Mouse (Mus musculus) urinary bladder, postnatal 10 days (tissue): ENCODE measurements around the gene Card19.

ENCODE experiments used
- DNase-seq: peaks from one replicate; pipeline ENCODE4 v3.0.0; 2022; ENCODE audit warnings: low spot score

The Card19 gene

DNA sequence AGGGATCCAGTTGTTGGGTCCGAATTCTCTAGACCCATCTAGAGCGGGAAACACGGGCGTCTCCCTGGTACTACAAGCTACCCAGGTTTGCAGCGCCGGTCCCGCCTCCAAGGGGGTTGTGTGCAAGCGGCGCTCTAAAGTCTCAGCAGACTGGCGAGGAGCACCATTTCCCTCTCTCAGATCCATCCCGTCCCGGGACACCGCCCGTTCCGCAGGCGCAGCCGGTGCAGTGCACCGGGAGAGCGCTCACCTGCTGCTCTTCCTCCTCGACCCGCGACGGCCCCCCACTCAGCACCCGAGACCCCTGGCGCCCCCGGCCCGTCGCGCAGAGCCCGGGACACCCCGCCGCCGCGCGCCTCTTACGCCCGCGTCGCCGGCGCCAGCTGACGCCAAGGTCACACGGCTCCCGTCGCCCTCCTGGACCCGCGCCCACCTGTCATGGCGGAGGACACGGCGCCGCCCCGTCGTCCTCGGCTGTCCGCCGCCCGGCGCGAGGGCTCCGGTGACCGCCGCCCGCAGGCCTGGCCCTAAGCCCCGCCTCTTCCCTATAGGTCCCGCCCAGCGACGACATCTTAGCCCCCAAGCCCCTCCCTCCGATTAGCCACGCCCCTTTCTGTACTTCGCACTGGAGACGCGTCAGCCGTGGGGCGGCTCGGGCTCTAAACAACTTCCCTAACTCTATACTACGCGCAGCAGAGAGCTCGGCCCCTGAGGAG is at the start of gene Card19:
Gene Card19 (minus strand): TSS at position 534 of the 716 bp plus-strand sequence.
- DNase-seq, result peak; percentile 90

DNA sequence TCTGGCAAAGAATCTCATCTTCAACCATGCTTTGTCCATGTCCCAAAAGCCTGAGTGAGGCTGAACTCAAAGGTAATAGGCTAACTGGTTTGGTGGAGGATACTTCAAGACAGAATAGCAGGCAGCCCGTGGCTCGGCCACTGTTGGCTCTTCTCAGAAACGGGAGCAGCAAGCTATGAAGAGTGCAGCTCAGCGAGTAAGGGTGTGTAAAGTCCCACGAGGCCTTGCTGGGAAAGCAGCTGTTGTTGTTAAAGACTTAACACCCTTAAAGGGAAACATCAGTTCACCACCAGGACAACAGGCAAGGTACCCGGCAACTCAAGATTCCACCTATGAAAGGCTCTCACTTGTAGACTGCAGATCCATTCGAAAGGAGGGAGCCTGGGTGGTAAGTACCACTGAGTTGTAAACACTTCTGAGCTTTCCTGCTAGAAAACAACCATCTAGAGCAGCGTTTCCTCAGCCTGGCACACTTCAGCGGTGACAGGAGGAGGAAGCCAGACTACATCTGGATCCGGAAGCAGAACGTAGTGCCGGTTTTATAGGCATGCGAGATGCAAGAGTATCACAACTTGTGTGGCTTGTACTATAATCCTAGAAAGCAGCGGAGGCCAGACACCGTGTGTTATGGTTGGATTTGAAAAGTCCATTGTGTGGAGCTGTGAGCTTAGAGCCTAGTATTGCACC is 44.3 kb upstream of the Card19 start:
- DNase-seq, result no peak

DNA sequence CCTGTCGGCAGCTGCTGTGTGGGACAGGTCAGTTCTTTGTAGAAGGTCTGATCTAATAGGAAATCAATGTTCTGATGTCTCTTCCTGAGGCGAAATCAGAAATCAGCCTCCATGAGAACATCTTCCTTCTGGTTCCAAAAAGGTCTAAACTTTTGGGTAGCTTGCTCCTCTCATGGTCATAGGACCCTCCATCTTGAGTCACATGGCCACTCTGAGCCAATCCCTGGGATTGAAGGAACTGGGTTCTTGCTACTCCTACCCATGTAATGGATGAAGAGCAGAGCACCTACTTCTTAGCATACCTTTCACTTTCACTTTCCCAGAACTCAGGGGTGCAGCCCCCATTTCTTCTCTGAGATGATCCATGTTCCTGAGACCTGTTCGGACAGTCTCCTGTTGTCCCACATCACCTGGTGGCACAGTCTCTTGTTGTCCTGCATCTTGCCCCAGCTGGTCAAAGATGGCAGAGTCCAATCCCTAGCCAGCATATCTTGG is 42.0 kb upstream of the Card19 start:
- DNase-seq, result no peak

DNA sequence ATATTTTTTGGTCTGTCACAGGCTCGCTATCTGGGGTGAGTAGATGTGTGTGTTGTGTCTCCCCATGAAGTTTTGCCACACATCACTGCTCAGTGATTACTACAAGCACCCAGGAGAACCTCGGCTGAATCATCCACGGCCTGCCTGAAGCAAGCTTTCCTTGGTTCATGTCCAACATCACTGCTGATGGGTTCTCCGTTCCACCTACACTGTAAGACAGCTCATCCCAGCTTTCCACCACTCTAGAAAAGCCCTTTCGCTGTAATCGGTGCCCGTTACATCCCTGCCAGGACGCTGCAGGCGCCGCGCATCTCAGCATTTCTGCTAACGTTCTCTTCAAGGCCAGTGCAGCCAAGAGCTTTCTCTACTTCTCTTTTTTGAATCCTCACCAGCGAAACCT is 36.9 kb upstream of the Card19 start:
- no peak for DNase-seq

DNA sequence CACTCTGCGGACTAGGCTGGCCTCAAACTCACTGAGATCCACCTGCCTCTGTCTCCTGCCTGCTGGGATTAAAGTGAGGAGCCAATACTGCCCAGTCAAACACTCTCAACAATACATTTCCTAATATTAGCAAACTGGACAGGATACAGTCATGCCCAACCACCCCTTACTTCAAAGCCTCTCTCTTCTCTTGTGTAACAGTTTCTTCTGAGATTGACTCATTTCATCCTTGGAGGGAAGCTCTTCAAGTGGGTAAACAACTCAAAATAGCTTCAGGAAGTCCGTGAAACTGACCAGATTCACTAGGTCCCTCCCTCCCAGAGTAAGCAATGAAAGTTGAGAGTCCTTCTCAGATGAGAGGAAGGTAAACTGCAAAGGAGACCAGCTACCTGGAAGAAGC is 36.3 kb upstream of the Card19 start:
- no peak for DNase-seq

DNA sequence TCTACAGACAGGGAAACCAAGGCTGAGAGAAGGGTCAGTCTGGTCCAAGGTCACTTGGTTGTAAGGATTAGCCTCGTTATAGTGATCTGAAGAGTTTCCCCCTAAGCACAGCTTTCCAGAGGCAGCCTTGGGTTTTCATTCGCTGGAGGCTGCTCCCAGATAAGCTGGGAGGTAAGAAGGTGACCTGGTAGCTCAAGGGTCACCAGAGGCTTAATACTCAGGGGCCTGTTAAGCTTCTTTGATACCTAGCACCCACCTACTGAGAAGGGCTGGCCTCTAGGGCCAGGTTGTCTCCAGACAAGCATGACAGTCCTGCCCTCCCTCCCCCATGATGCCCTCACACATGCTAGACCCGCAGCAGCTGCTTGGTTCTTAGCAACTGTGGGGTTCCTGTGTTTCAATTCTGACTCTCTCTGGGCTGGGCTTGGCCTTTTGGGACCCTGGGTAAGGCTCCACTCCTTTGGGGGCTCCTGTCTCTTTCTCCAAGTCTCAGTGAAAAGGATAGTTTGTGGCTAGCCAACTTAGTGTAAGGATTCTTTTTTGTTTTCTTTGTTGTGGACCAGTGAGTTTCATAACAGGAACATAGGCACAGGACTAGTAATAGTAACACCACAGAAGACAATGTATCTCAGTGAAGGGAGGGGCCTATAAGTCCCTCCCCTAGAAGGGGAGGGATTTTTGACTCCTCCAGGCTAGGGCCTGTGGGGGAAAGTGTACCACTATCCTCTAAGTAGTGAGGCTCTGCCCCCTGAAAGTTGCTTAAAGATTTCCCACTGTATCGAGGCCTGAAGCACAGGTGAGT is 35.1 kb upstream of the Card19 start:
- DNase-seq, result no peak

DNA sequence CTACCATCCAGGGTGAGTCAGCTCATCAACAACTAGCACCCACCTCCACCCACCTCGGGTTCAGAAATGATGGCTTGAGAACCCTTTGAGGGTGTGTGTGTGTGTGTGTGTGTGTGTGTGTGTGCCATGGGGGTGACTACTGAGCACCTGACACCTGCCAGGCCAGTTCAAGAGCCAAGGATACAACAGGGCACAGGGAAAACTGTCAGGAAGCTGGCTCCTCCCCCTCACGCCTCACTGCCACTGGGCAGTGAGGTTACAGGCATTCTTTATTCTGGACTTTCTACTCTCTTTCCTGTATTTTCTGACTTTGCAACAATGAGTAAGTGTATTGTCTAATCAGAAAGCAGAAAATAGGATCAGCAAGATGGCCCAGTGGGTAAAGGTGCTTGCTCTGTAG is 33.8 kb upstream of the Card19 start:
- DNase-seq, result no peak

DNA sequence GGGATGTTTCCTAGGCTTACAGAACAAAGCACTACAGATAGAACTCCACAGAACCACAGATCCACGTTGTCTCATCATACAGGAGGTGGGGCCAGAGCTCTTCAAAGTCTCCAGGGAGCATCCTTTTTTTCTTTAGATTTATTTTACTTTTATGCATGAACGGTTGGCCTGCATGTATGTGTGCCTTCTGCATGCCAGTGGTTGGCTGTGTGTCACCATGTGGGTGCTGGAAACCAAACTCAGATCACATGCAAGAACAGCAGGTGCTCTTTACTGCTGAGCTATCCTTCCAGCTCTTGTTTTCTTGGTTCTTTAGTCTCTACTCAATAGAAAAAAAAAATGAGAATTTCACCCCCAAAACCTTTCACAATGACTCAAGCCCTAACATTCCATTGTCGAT is 33.1 kb upstream of the Card19 start:
- no peak for DNase-seq

DNA sequence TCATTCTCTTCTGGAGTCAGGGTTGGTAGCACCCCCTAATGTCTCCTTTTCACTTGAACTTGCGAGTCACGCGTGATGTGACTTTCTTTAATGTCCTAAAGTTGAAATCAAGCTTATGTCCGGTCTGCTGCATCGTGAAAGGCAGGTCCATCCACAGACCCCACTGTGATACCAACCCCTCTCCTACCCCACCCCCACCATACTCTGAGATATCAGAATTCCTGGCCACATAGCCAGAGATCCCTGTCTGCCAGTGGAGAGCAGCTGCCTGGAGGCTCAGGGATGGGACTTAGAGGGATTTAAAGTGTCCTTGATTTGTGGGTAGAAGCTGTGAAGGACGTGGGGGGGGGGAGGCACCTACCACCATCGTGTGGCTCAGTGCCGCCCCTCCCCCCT is 32.6 kb upstream of the Card19 start, which contains the start of gene Susd3:
Gene Susd3 (minus strand): TSS at position 240 of the 396 bp plus-strand sequence.
- no peak for DNase-seq

DNA sequence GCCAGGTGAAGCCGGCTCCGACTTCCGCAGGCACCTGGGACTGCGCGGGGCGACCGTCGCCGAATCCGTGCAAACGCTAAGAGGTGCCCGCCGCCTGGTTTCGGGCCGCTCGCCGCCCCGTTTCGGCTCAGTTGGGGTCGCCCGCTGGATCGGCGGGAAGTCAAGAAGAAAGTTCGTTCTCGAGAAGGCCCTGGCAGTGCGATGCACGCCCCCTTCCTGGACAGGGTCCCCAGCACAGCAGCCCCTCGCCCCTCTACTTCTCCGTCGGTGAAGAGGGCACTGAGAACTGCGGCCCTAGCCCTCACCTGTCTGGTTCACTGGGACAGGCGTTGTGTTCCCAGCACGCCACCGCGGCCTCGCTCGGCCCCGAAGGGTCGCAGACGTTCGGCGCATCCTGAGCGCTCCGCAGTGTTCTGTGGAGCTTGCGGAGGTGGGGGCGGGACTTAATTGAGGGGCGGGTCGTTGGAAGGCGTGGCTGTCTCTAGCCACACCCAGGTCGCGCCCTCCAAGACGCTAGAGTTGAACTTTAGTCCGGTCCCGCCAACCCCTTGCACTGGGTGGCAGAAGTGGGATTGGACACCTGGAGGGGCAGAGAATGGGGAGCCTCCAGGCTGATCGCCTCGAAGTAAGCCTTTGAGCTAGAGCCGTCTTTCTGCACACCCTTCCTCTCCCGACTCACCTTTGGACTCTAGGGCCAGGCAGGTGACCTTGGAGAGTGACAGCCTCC is 32.1 kb upstream of the Card19 start:
- no peak for DNase-seq

DNA sequence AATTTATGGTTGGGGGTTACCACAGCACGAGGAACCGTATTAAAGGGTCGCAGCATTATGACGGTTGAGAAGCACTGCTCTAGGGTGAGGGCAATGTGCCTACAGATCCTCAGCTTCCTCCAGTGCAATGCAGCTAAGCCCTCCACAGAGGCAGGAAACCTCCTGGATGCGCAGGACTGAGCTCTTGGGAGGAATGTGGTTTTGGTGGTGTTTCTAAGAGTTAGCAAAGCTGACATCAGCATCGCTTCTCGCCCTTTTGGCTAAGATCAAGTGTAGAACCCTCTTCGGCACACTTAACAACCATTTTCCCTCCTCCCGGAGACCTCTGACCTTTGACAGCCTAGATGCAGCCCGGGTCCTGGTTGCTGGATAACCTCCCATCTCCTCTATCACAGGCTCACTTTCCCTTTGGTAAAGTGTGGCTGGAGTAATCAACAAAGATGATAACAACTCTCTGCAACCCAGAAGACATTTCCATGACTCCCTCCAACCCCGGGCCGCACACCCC is 31.4 kb upstream of the Card19 start:
- no peak for DNase-seq

DNA sequence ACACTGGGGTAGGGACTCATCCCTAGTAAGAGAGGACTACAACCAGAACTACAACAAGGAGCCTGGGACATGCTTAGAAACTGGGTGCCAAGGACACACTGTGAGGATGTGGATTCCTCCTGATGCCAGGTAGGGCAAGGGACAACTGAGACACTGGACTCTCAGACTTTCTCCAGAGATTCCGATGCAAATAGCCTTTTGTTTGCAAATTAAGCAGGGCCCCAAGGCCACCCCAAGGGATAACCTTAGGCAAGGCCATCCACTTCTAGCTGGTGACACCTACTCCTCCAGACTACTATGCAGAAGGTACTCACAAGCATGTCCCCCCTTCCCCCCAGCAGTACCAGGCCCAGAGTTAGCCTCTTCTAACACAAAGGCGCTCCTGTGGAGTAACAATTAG is 30.8 kb upstream of the Card19 start:
- no peak for DNase-seq

DNA sequence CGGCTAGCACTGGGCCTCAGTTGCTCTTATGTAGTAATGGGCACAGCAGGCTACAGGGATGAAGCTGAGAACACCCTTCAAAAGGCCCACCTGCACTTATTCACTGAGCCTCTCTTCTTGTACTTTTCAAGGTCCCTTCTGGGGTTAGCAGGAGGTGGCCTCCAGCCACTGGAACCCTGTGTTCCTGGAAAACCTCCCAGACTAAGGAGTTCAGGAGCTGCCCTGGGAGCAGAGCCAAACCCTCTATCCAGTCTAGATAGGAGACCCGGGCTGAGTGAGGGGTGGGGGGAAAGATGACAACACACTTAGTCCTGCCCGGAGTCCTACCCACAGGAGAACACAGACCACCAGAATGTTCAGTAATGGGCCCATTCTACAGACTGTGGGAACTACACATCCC is 30.2 kb upstream of the Card19 start:
- DNase-seq, result no peak

DNA sequence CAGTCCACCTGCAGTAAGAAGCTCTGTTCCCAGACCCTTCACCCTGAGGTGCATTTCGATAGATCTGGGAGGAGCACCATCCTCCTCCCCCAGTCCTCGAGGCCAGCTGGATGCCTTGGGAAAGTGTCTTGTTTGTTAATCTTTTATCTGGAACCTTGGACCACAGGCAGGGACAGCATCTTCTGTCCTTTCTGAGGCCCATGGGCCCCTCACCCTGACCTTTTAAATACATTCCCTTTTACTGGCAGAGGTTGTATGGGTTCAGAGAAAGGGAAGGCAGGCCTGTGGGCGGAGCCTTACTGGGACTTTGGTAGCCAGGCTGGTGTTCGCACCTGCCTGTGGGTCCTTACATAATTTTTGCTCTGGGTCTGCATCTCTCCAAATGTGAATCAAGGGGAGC is 29.4 kb upstream of the Card19 start:
- DNase-seq, result no peak

DNA sequence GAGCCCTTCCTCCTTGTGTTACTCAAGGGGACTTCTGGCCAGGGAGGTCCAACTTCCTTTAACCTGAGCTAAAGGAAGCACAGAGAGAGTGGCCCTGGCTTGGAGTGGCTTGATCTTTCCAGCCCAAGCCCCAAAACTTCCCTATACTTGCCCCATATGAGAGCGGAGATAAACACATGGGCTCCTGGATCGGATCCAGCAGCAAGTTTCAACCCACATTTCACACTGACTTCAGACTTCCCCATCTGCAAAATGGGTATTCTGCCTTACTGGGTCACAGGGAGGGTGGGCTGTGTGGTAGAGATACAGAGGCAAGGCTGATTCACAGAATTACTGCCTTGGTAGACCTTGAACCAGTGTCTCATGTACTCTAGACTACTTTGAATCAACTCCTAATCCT is 27.7 kb upstream of the Card19 start:
- DNase-seq, result no peak

DNA sequence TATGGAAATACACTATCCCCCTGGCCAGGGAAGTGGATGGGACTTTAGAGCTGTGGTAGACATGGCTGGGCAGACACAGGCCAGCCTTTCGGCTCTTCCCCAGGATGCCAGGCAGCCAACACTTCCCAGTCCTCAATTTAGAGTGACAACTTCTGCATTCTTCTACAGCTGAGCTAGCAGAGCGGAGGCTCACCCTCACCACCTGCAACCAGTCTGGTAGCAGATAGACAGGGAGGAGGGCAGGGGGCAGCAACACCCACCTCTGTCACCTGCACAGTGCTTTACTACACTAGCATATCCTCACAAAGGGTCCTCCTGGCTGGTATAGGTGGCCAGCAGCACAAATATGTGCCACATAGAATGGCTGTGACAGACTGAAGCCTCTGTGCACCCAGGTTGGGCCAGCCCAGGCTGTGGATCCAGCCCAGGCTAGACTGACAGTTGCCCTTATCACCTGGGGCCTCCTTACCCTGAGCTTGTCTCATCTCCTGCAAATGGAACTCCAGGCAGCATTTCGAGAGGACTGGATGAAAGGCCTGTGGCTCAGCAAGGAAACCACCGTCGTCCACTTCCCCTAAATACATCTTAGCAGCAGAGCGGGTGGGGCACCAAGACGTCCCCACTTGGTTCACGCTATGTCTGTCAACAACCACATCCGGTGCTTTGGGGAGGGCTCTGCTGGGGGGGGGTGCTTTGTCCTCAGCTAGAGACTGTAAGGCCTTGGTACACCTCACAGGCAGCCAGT is 26.7 kb upstream of the Card19 start:
- no peak for DNase-seq

DNA sequence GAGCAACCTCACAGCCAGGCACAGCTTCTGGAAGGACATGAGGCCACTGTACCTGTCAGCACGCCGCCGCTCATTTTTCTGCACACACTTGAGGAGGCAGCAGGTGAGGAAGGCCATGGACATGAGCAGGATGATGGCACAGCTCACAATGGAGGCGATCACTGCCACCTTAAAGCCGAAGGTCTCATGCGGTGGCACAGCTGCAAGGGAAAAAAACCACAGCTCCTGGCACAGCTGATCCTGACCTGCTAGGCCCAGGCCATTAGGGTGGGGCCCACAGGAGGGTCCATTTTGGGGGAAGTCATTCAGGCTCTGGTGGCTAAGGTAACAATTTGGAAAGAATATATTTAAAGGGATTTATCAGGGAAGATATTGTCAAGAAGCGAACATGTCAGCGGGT is 22.9 kb upstream of the Card19 start:
- no peak for DNase-seq

DNA sequence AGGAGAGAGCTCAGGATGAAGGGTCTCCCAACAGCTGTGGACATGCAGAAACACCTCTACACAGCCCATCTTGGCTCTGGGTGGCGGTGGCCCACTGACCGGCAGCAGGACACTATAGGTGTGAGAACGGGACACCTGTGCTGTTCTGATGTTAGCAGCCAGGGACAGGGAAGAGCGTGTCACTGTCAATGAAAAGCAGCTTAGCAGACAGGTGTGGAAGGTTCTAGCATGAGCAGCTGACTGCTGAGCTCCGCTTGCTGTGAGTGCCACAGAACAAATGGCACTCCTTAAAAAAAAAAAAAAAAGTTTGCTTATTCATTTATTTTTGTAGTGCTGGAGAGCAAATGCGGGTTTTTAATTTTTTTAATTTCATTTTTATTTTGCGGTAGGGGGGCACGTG is 21.8 kb upstream of the Card19 start:
- DNase-seq, result no peak

DNA sequence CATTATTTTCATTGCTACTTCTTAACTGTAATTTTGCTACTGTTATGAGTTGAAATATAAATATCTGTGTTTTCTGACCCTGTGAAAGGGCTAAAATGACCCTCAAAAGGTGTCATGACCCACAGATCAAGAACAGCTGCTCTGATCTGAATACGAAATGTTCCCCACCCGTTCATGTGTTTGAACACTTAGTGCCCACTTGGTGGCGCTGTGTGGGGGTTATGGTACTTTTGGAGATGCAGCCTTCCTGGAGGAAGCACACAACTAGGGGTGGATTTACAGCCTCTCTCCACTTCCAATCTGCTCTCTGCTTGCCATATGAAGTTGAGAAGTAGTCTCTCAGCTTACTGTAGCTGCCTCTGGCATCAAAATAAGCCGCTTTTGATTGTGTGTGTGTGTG is 18.9 kb upstream of the Card19 start:
- no peak for DNase-seq

DNA sequence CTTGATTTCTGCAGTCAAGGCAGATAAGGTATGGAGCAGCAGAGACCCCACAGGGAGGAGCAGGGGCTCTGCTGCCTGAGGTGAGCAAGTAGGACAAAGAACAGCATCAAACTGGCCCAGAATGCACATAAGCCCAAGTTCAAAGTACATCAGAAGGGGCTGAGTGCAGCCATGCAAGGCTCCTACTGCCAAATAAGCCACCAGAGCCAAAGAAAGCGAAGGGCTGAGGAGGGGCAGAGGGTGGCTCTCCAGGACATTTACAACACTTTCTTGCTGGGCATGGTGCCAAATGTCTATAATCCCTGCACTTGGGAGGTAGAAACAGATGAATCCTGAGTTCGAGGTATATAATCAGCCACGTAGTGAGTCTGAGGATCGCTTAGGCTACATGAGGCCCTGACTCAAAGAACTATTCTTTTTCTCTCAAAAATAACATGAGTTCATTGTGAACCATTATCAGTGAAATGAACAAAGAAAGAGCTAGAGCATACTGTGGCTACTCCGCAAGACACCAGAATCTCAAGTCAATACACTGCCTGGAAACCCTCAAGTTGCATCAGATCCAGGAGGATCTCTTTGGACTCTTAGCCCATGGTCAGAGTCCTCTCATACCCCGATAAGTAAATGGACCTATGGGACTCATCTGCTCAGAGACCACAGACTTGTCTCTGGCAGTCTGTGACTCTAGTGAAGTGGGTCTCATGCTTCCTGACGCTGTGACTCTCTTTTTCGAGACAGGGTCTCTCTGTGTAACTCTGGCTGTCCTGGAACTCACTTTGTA is 18.1 kb upstream of the Card19 start:
- DNase-seq, result no peak
